18 mouse cellular contexts compared by ENCODE assay signal in genomic region chr5:74700918-74701317, GRCm38 (mm10).
"Had no signal": no experiment of that assay in that cellular context is flagged by ENCODE, and none has a peak within 500 bp of the region (broad histone marks: within the 10 kb centered on the region; RNA-seq: fewer than 3 reads in every experiment).

No protein-coding gene starts in this region.

- H3K4me2 ChIP-seq: kidney, embryonic 15.5 days; limb, embryonic 13.5 days; liver, embryonic 13.5 days; midbrain, embryonic 15.5 days; neural tube, embryonic 12.5 days; neural tube, embryonic 15.5 days had no signal

- DNase-seq: kidney, postnatal 10 days; kidney, postnatal 36 days; left cerebral cortex, postnatal 4 days; liver, embryonic 13.5 days; lung, adult 2 months; lung, postnatal 36 days; right cerebral cortex, adult 18-20 months; right cerebral cortex, postnatal 14 days; right cerebral cortex, postnatal 4 days; thymus, adult 18-20 months; thymus, postnatal 36 days had no signal

- H3K27me3 ChIP-seq: limb, embryonic 13.5 days; liver, embryonic 13.5 days; neural tube, embryonic 12.5 days; neural tube, embryonic 15.5 days had no signal

- H3K27ac ChIP-seq: kidney, embryonic 15.5 days; limb, embryonic 13.5 days; liver, embryonic 13.5 days; midbrain, embryonic 10.5 days; midbrain, embryonic 15.5 days; neural tube, embryonic 12.5 days; neural tube, embryonic 15.5 days had no signal

- H3K9me3 ChIP-seq: kidney, embryonic 15.5 days; limb, embryonic 13.5 days; liver, embryonic 13.5 days; megakaryocyte, embryonic 14.5 days; midbrain, embryonic 10.5 days; midbrain, embryonic 15.5 days; neural tube, embryonic 12.5 days; neural tube, embryonic 15.5 days had no signal

- H3K4me3 ChIP-seq: kidney, embryonic 15.5 days; limb, embryonic 13.5 days; liver, embryonic 13.5 days; megakaryocyte, embryonic 14.5 days; midbrain, embryonic 10.5 days; midbrain, embryonic 15.5 days; neural tube, embryonic 12.5 days; neural tube, embryonic 15.5 days had no signal

- H3K9ac ChIP-seq: kidney, embryonic 15.5 days; limb, embryonic 13.5 days; liver, embryonic 13.5 days; midbrain, embryonic 15.5 days; neural tube, embryonic 12.5 days; neural tube, embryonic 15.5 days had no signal

- H3K36me3 ChIP-seq: kidney, embryonic 15.5 days; limb, embryonic 13.5 days; liver, embryonic 13.5 days; midbrain, embryonic 10.5 days; midbrain, embryonic 15.5 days; neural tube, embryonic 12.5 days; neural tube, embryonic 15.5 days had no signal

- ATAC-seq: midbrain, embryonic 15.5 days had no signal
